Mouse (Mus musculus) adrenal gland, postnatal 4 days (tissue): ENCODE data around the gene Aox3. TPM values are rescaled to one million over a fixed set of nuclear protein-coding genes. Genes with fewer than 3 reads are reported as not detected.

ENCODE experiments used
- total RNA-seq, 2 experiments: library from RNA; stranded (reverse); gene quantifications; 2 replicates each; pipeline ENCODE4 v1.2.3; 2021

The Aox3 gene
- total RNA-seq, 2 experiments from 2014 or later: 3.9 to 6.9 TPM

Other genes starting within 250 kb of the Aox3 start
- gene Sgo2a, start 117.2 kb upstream of the Aox3 start, total RNA-seq: 1 to 10 TPM; 7.6 to 8.6 TPM
- 10 to 100 TPM; 29.4 to 29.8 TPM for gene Kctd18, start 94.2 kb upstream of the Aox3 start, total RNA-seq
- 10 to 100 TPM; 14.2 to 16.9 TPM for gene Aox1, start 83.2 kb upstream of the Aox3 start, total RNA-seq
- gene Aox4, start 97.3 kb downstream of the Aox3 start, total RNA-seq: under 1 TPM; 0.06 to 0.25 TPM
- gene Aox2, start 165.2 kb downstream of the Aox3 start, total RNA-seq: under 1 TPM; 0.11 TPM